Mouse (Mus musculus) hindbrain, embryonic 14.5 days (tissue): ENCODE measurements around the gene Aldh1l1. TPM values are rescaled to one million over a fixed set of nuclear protein-coding genes. Genes with fewer than 3 reads are reported as not detected.

Source experiments
- ATAC-seq: fragments of 200-750 bp; cut with Nextera tagmentation; 2 replicates; pipeline ENCODE4 v1.8.0; 2017; ENCODE audit warnings: moderate number of reproducible peaks, mild to moderate bottlenecking, moderate TSS enrichment, moderate library complexity; ENCODE audit not compliant: low FRiP score
- DNase-seq: peaks from one replicate; pipeline ENCODE4 v3.0.0-alpha.2; 2015; ENCODE audit warnings: low spot score
- H3K27ac ChIP-seq: fragments of 300-500 bp; sonication (generic); 2 replicates; pipeline ENCODE4 v1.5.1; 2014; ENCODE audit warnings: mild to moderate bottlenecking, moderate library complexity
- H3K27me3 ChIP-seq: fragments of 300-500 bp; sonication (generic); 2 replicates; pipeline ENCODE4 v1.6.1; 2014; ENCODE audit warnings: mild to moderate bottlenecking, low read length, mixed read lengths; ENCODE audit not compliant: control insufficient read depth, insufficient read depth
- H3K36me3 ChIP-seq: fragments of 300-500 bp; sonication (generic); replicated peaks from 2 replicates; pipeline ENCODE4 v1.6.1; 2014; ENCODE audit not compliant: control insufficient read depth, insufficient read depth
- H3K4me1 ChIP-seq: fragments of 300-500 bp; sonication (generic); replicated peaks from 2 replicates; pipeline ENCODE4 v1.6.1; 2014; ENCODE audit warnings: antibody characterized with exemption, low read length, mixed read lengths; ENCODE audit not compliant: control insufficient read depth, insufficient read depth
- H3K4me2 ChIP-seq: fragments of 300-500 bp; sonication (generic); replicated peaks from 2 replicates; pipeline ENCODE4 v1.6.1; 2014; ENCODE audit warnings: mild to moderate bottlenecking, moderate library complexity
- H3K4me3 ChIP-seq: fragments of 300-500 bp; sonication (generic); replicated peaks from 2 replicates; pipeline ENCODE4 v1.5.1; 2014; ENCODE audit warnings: mild to moderate bottlenecking, low read length
- H3K9ac ChIP-seq: fragments of 300-500 bp; sonication (generic); 2 replicates; pipeline ENCODE4 v1.6.1; 2014
- H3K9me3 ChIP-seq: fragments of 300-500 bp; sonication (generic); 2 replicates; pipeline ENCODE4 v1.6.1; 2016; ENCODE audit warnings: low read length; ENCODE audit not compliant: control insufficient read depth
- WGBS: fragments of 180-500 bp; shearing (Covaris S2); extraction: QIAGEN DNeasy Blood & Tissue Kit; methylation state at CpG from one replicate; pipeline ENCODE4 v1.1.7; 2014; 5-methylcytosine and 5-hydroxymethylcytosine counted together
- polyA plus RNA-seq: library from polyadenylated mRNA; unstranded; fragments of >200 nt; fragmentation: Nextera tagmentation; extraction: Ambion mirVana; gene quantifications from 2 replicates; pipeline ENCODE4 v1.2.1, GENCODE M21; 2014

Aldh1l1 gene
- polyA plus RNA-seq, 1 experiment from 2014 or later, result 47.0 TPM

DNA sequence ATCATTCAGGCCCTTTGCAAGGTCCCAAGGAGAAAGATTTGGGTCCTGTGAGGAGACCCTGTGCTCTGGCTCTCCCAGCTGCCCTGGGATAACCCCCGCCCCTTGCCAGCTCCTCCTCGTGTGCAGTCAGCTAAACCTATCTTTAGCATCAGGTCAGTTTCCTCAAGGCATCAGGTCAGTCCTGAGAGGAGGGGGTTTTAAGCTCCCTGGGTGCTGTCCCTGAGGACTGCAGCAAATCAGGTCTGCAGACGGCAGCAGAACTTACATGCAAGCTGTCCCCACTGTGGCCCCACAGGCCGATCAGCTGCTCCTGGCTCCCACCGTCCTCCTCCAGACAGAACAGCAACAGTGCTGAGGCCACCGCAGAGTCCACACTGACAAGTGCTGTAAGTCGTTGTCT, 115.5 kb downstream of the Aldh1l1 start:
- H3K27me3 ChIP-seq, result no peaks in the 10 kb centered on the region
- H3K4me1 ChIP-seq, result peaks cover 10% of the 10 kb centered on the region; the same call in 1 of the 2 replicates
- H3K36me3 ChIP-seq, result no peaks in the 10 kb centered on the region
- H3K9me3 ChIP-seq, result no peaks in the 10 kb centered on the region
- no peak overlapping the region for H3K4me3 ChIP-seq
- H3K27ac ChIP-seq, result no peak overlapping the region
- DNase-seq (no peak), ATAC-seq (no peak)
- no peak overlapping the region for H3K4me2 ChIP-seq
- no peak overlapping the region for H3K9ac ChIP-seq
- 63% methylated on average over 7 of the region's 7 CpGs for WGBS

GRCm38 (mm10) chr6:90602304-90602703, 116.1 kb downstream of the Aldh1l1 start:
- Histone ChIP-seq H3K9me3 (no peaks in the 10 kb centered on the region), H3K4me2 (no peak overlapping the region), H3K36me3 (no peaks in the 10 kb centered on the region), H3K4me3 (no peak overlapping the region), H3K4me1 (peaks cover 11% of the 10 kb centered on the region; the same call in 1 of the 2 replicates), H3K9ac (no peak overlapping the region), H3K27me3 (no peaks in the 10 kb centered on the region), H3K27ac (no peak overlapping the region)
- ATAC-seq (no peak), DNase-seq (no peak)
- WGBS, result 95% methylated on average over 3 of the region's 3 CpGs

GRCm38 (mm10) chr6:90603126-90603525, 116.9 kb downstream of the Aldh1l1 start:
- no peak overlapping the region for H3K4me2 ChIP-seq
- H3K9me3 ChIP-seq, result no peaks in the 10 kb centered on the region
- H3K4me1 ChIP-seq, result peaks cover 11% of the 10 kb centered on the region; the same call in 1 of the 2 replicates
- no peak overlapping the region for H3K9ac ChIP-seq
- DNase-seq (no peak), ATAC-seq (no peak)
- H3K27ac ChIP-seq, result no peak overlapping the region
- no peaks in the 10 kb centered on the region for H3K27me3 ChIP-seq
- H3K36me3 ChIP-seq, result no peaks in the 10 kb centered on the region
- WGBS, result 69% methylated on average over 7 of the region's 7 CpGs
- H3K4me3 ChIP-seq, result no peak overlapping the region

DNA sequence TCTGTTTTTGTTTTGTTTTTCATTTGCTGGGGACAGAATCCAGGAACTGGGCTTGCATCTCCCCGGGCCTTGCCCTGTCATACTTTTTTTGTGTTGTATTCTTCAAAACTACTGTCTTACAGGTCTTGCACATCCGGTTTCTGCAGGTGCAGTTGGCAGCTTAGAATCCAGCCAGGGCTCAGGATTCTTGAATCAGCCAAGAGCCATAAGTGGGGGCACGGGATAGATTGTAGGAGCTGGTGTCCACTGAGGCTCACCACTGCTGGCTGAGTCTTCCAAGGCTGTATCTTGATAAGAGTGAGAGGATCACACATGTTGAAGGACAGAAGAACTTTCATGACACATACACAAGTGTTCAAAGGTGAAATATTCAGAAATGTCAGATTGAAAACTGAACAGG, 117.9 kb downstream of the Aldh1l1 start:
- Histone ChIP-seq H3K4me2 (peak overlapping the region; percentile 79), H3K9ac (peak overlapping the region; percentile 64; the same call in 1 of the 2 replicates), H3K27ac (no peak overlapping the region), H3K4me1 (peaks cover 11% of the 10 kb centered on the region; the same call in 1 of the 2 replicates), H3K9me3 (no peaks in the 10 kb centered on the region), H3K27me3 (no peaks in the 10 kb centered on the region), H3K4me3 (peak overlapping the region; percentile 54), H3K36me3 (no peaks in the 10 kb centered on the region)
- DNase-seq, result no peak
- 0 out of 2 replicates have a peak, but pooled peaks have one; percentile 39 for ATAC-seq
- 60% methylated on average over 3 of the region's 3 CpGs for WGBS

- ATAC-seq (peak; percentile 90), DNase-seq (peak; percentile 80)
- Histone ChIP-seq H3K27me3 (no peaks in the 10 kb centered on the region), H3K4me1 (peaks cover 11% of the 10 kb centered on the region; the same call in 1 of the 2 replicates), H3K9me3 (no peaks in the 10 kb centered on the region), H3K27ac (no peak within 1 kb of the TSS), H3K4me3 (peak within 1 kb of the TSS; percentile 54), H3K4me2 (peak within 1 kb of the TSS; percentile 79), H3K36me3 (no peaks in the 10 kb centered on the region), H3K9ac (peak within 1 kb of the TSS; percentile 64)
- 2% methylated on average over 49 of the region's 49 CpGs for WGBS
These were observed 118.5 kb downstream of the Aldh1l1 start, which contains the start of gene Slc41a3 for GRCm38 (mm10) chr6:90604533-90605297. Gene Slc41a3, plus strand, starts transcription at chr6:90604725.

DNA sequence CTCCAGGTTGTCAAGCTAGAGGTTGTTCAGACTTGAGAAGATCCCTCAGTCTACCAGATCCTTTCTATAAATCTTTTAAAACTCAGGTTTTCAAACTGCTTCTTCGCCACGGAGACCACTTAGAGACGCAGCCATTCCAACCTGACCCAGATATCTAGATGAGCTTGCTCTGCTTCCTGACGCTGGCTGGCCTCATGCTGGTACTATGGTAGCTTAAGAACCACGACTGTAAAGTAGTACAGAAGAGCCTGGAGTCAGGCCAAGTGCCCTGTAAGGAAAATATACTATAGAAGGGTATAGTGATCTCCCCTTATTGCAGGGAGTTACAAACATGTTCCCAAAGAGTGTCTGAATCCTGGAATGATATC, 119.1 kb downstream of the Aldh1l1 start:
- Histone ChIP-seq H3K9me3 (no peaks in the 10 kb centered on the region), H3K4me3 (peak overlapping the region; percentile 54), H3K9ac (peak overlapping the region; percentile 64), H3K27me3 (no peaks in the 10 kb centered on the region), H3K4me1 (peaks cover 11% of the 10 kb centered on the region; the same call in 1 of the 2 replicates), H3K27ac (no peak overlapping the region), H3K4me2 (peak overlapping the region; percentile 79), H3K36me3 (no peaks in the 10 kb centered on the region)
- no peak for ATAC-seq
- DNase-seq, result no peak
- 22% methylated on average over 5 of the region's 5 CpGs for WGBS

GRCm38 (mm10) chr6:90606538-90606937, 120.3 kb downstream of the Aldh1l1 start:
- Histone ChIP-seq H3K4me3 (no peak overlapping the region), H3K36me3 (no peaks in the 10 kb centered on the region), H3K4me2 (0 out of 2 replicates have a peak overlapping the region, but pooled peaks have one; percentile 5), H3K27ac (no peak overlapping the region), H3K4me1 (peaks cover 11% of the 10 kb centered on the region; the same call in 1 of the 2 replicates), H3K9me3 (no peaks in the 10 kb centered on the region), H3K9ac (no peak overlapping the region), H3K27me3 (no peaks in the 10 kb centered on the region)
- no peak for ATAC-seq
- DNase-seq, result peak; percentile 84
- 28% methylated on average over 7 of the region's 7 CpGs for WGBS

DNA sequence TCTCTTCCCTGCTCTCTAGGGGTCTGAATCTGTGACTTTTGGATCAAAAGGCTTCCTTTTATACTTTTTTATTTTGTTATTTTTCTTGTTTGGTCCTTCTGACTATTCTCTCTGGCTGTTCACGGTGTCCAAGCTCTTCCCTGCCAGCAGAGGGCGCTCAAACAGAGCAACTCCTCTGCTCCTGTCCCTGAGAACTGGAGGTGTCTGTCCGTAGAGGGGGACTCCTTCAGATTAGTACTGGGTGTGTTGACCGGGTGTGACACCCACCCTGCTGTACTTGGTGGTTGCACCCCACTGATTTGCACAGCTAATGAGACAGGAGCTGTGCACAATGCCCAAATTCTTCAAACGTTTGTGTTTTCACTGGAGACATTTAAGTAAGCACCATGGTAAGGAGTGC, 121.0 kb downstream of the Aldh1l1 start:
- Histone ChIP-seq H3K4me2 (no peak overlapping the region), H3K36me3 (no peaks in the 10 kb centered on the region), H3K9me3 (no peaks in the 10 kb centered on the region), H3K27me3 (no peaks in the 10 kb centered on the region), H3K4me3 (no peak overlapping the region), H3K4me1 (peaks cover 11% of the 10 kb centered on the region; the same call in 1 of the 2 replicates), H3K9ac (no peak overlapping the region), H3K27ac (no peak overlapping the region)
- ATAC-seq, result no peak
- DNase-seq, result peak; percentile 76
- WGBS, result 14% methylated on average over 5 of the region's 5 CpGs

DNA sequence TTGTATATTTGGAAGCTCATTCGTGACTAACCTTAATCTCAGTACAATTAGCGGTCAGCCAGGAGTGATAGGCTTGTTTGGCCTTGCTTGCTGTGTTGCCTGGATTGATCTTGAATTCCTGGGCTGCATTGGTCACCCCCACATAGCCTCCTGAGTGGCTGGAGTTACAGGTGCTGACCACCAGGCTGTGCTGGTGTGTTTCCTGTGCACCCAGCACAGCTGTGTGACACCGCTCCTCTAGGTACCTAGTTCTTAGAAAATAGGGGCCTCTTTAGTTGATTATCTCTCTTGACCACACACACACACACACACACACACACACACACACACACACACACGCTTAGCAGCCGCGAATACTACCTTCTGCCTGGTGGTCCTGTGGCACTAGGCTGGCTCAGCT, 122.0 kb downstream of the Aldh1l1 start:
- Histone ChIP-seq H3K4me3 (no peak overlapping the region), H3K27me3 (no peaks in the 10 kb centered on the region), H3K9ac (no peak overlapping the region), H3K4me1 (peaks cover 11% of the 10 kb centered on the region; the same call in 1 of the 2 replicates), H3K27ac (no peak overlapping the region), H3K9me3 (no peaks in the 10 kb centered on the region), H3K4me2 (no peak overlapping the region), H3K36me3 (no peaks in the 10 kb centered on the region)
- 73% methylated on average over 6 of the region's 6 CpGs for whole genome bisulfite sequencing
- DNase-seq (no peak), ATAC-seq (no peak)
